8 mouse cellular contexts compared by ENCODE assay signal in genomic region chr5:73761709-73762108, GRCm38 (mm10).
DNase-seq lines count a peak whose midpoint lies in the region; ATAC-seq and TF ChIP-seq lines count a peak whose summit lies in the region.

No protein-coding gene starts in this region.

- peak; percentile 57 for TF ChIP-seq CTCF in kidney, adult 2 months (conservative IDR thresholded peaks at IDR 0.05; ENCODE audit: insufficient read depth, insufficient read length, low read depth, low read length)
- TF ChIP-seq CTCF in midbrain, postnatal 0 days (IDR thresholded peaks at IDR 0.05) = peak; percentile 88
- TF ChIP-seq CTCF in thymus, adult 2 months (IDR thresholded peaks at IDR 0.05; ENCODE audit: borderline replicate concordance, control insufficient read depth, extremely low read depth, insufficient read depth, low read length, poor library complexity) = no peak

- 27% methylated on average over 8 of the region's 8 CpGs for WGBS in kidney, adult 2 months
- WGBS in midbrain, postnatal 0 days = 22% methylated on average over 8 of the region's 8 CpGs
- 48% methylated on average over 8 of the region's 8 CpGs for WGBS in thymus, adult 2 months

- no peak overlapping the region for H3K27ac ChIP-seq in kidney, adult 2 months (ENCODE audit: insufficient read depth, low read depth, low read length)
- H3K27ac ChIP-seq in midbrain, postnatal 0 days (ENCODE audit: low read depth, low read length) = no peak overlapping the region
- no peak overlapping the region for H3K27ac ChIP-seq in thymus, adult 2 months (ENCODE audit: control insufficient read depth, insufficient read depth, low read length)

- intact Hi-C loops in gastrocnemius, postnatal 36 days (cut with DNase I) = loop anchor here (5.0 kb wide), 1 partner anchor 521 kb away; no protein-coding TSS in a partner anchor
- intact Hi-C loops in left cerebral cortex, postnatal 36 days (cut with DNase I) = loop anchor here (5.0 kb wide), 2 partner anchors 516 to 1396 kb away; no protein-coding TSS in a partner anchor

- no peaks in the 10 kb centered on the region for H3K4me1 ChIP-seq in kidney, adult 2 months (ENCODE audit: control insufficient read depth, insufficient read depth, low read length)
- H3K4me1 ChIP-seq in midbrain, postnatal 0 days (ENCODE audit: insufficient read depth, low read length) = no peaks in the 10 kb centered on the region
- H3K4me1 ChIP-seq in thymus, adult 2 months (replicated peaks; ENCODE audit: control insufficient read depth, insufficient read depth, low read length) = no peaks in the 10 kb centered on the region

- no peaks in the 10 kb centered on the region for H3K27me3 ChIP-seq in kidney, adult 2 months (replicated peaks; ENCODE audit: control insufficient read depth, insufficient read depth, low read length)
- H3K27me3 ChIP-seq in midbrain, postnatal 0 days (ENCODE audit: insufficient read depth, low read length) = no peaks in the 10 kb centered on the region
- no peaks in the 10 kb centered on the region for H3K27me3 ChIP-seq in thymus, adult 2 months (ENCODE audit: control insufficient read depth, insufficient read depth, low read length)

- no peak for TF ChIP-seq POLR2A in kidney, adult 2 months (IDR thresholded peaks at IDR 0.05; ENCODE audit: low read depth, low read length)
- no peak for TF ChIP-seq POLR2A in thymus, adult 2 months (IDR thresholded peaks at IDR 0.05; ENCODE audit: control insufficient read depth, extremely low read depth, insufficient read depth, low read length, poor library complexity)

- no peaks in the 10 kb centered on the region for H3K36me3 ChIP-seq in kidney, adult 2 months (ENCODE audit: control insufficient read depth, insufficient read depth, low read length)
- no peaks in the 10 kb centered on the region for H3K36me3 ChIP-seq in midbrain, postnatal 0 days (ENCODE audit: insufficient read depth, low read length)
- no peaks in the 10 kb centered on the region for H3K36me3 ChIP-seq in thymus, adult 2 months (ENCODE audit: control insufficient read depth, insufficient read depth, low read length)

- DNase-seq in adrenal gland, adult 8-10 months = peak; percentile 12
- peak; percentile 80 for DNase-seq in embryo, embryonic 11 days
- peak; percentile 45 to 78 for DNase-seq in gastrocnemius, postnatal 36 days
- peak; percentile 58 for DNase-seq in kidney, adult 2 months
- peak; percentile 70 to 74 for DNase-seq in left cerebral cortex, postnatal 36 days (ENCODE audit: low spot score in 2 of 2)
- DNase-seq in midbrain, postnatal 0 days (ENCODE audit: low spot score) = peak; percentile 73
- DNase-seq in testis, postnatal 10 days (ENCODE audit: low spot score) = peak; percentile 66
- no peak for DNase-seq in thymus, adult 2 months

- ATAC-seq in midbrain, postnatal 0 days (ENCODE audit: low FRiP score) = peak; percentile 47; the same call in 1 of the 2 replicates

- H3K4me3 ChIP-seq in kidney, adult 2 months (ENCODE audit: insufficient read depth, low read depth, low read length) = no peak overlapping the region
- no peak overlapping the region for H3K4me3 ChIP-seq in midbrain, postnatal 0 days (ENCODE audit: low read depth, low read length)
- no peak overlapping the region for H3K4me3 ChIP-seq in thymus, adult 2 months (ENCODE audit: control insufficient read depth, insufficient read depth, low read length)

- no peaks in the 10 kb centered on the region for H3K9me3 ChIP-seq in midbrain, postnatal 0 days (ENCODE audit: low read length)

- H3K4me2 ChIP-seq in midbrain, postnatal 0 days (ENCODE audit: low read depth, low read length, poor library complexity, severe bottlenecking) = no peak overlapping the region

- no peak overlapping the region for H3K9ac ChIP-seq in midbrain, postnatal 0 days (replicated peaks; ENCODE audit: low read length, poor library complexity, severe bottlenecking)
